Mouse (Mus musculus) bone marrow macrophage, adult 2 months (primary cell): ENCODE measurements around the gene Fbxw16.
"Not testable (repeated sequence)": the region's sequence is repeated elsewhere in the genome, so short reads cannot be mapped to it uniquely, and the experiment has no call there.

Experiments used
- CTCF ChIP-seq: IDR thresholded peaks from 2 replicates; pipeline ENCODE4 v1.5.1; 2012; ENCODE audit warnings: low read depth, mild to moderate bottlenecking, low read length, moderate library complexity
- POLR2A ChIP-seq: IDR thresholded peaks from 2 replicates; pipeline ENCODE4 v1.6.1; 2012; ENCODE audit warnings: mild to moderate bottlenecking, low read depth, low read length, borderline replicate concordance

- TF ChIP-seq CTCF, POLR2A: not testable (repeated sequence)
Observed at GRCm38 (mm10) chr9:109404196-109404595, 44.7 kb downstream of the Fbxw16 start, which contains the start of gene Fbxw22.
